Mouse (Mus musculus) kidney, adult 2 months (tissue): ENCODE data around the gene Rai1.

Experiments
- CTCF ChIP-seq: fragments of 200-500 bp; conservative IDR thresholded peaks from 2 replicates; pipeline ENCODE4 v1.5.1; 2011; ENCODE audit warnings: low read depth, mild to moderate bottlenecking, control low read depth, low read length, moderate library complexity, mixed read lengths; ENCODE audit not compliant: insufficient read depth, insufficient read length
- POLR2A ChIP-seq: fragments of 200-500 bp; IDR thresholded peaks from one replicate; pipeline ENCODE4 v1.6.1; 2011; ENCODE audit warnings: low read depth, low read length, control low read depth

DNA sequence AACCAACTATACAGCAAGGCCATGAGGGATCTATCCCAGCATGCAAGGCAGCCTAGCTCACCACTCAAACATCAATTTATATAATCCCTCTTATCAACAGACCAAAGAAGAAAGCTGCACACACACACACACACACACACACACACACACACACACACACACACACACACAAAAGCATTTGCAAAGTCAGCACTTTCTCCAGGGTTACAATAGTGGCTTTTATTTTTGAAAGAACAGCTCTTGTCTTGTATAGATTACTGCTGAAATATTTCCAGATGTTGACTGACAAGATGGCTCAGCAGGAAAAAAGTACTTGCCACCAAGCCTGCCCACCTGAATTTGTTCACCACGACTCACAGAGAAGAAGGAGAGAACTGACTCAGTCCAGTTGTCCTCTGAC is 39.5 kb upstream of the Rai1 start:
- no peak for TF ChIP-seq POLR2A
- no peak for TF ChIP-seq CTCF
